Mouse (Mus musculus) heart, postnatal 0 days (tissue): ENCODE measurements around the gene Eef1akmt1.

Experiments used
- CTCF ChIP-seq: IDR thresholded peaks from 2 replicates; pipeline ENCODE4 v1.5.1; 2016; ENCODE audit warnings: antibody characterized with exemption, control low read depth, low read depth
- EP300 ChIP-seq: IDR thresholded peaks from 2 replicates; pipeline ENCODE4 v1.6.1; 2016; ENCODE audit warnings: antibody characterized with exemption, low read depth

- TF ChIP-seq CTCF (no peak), EP300 (no peak)
Measured at GRCm38 (mm10) chr14:57526050-57526623, 45.3 kb downstream of the Eef1akmt1 start.
